Mouse (Mus musculus): ENCODE data around the gene Slc25a28.

The Slc25a28 gene

DNA sequence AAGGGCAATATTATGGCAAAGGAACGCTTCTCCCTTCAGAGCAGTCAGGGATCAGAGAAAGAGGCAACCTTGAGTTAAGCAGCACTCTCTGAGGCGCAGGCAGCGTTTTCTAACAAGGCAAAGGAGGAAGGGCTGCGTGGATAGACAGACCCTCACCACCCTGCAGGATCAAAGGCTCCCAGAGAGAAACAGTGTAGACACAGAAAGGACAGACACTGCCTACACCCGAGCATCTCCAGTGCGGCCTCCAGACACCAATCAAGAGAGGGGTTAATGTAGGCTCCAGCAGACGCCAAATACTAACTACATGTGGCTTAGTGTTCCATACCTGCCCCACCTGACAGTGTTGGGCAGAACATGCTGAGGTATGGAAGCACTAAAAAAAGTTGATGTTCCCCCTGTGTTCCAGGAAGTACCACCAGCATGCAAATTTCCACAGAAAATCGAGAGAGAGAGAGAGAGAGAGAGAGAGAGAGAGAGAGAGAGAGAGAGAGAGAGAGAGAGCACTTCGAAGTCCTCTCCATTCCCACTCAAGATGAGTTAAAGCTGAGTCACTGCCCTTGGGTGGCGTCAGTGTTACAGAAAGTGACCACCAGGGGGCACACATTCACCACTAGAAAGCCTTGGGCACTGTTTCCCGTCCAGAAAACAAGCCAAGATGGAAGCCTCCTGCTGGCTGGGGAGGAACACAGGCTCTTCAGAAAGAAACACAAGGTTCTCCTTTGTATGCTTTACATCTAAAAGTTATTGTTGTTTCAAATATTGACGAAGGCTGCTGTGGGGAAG is 44.0 kb downstream of the Slc25a28 start:
- DNase-seq: peak; percentile 64

DNA sequence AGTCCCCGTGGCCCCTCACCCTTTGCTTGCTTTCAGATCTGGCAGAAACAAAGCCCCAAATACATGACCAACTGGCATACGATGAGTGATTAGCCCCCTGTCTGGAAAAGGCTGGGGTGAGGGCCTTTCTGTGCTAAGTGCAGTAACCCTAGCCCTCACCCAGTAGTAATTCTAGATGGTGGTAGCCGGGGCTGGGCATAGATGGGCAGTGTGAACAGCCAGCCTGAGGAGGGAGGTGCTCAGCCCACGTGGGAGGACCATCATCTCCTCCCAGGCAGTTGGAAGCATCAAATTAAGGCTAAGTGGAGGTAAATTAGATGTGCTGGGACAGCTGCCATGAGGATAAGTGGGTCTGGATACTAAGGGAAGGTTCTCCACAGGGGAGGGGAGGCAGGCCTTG is 45.6 kb downstream of the Slc25a28 start:
- no peak for DNase-seq

DNA sequence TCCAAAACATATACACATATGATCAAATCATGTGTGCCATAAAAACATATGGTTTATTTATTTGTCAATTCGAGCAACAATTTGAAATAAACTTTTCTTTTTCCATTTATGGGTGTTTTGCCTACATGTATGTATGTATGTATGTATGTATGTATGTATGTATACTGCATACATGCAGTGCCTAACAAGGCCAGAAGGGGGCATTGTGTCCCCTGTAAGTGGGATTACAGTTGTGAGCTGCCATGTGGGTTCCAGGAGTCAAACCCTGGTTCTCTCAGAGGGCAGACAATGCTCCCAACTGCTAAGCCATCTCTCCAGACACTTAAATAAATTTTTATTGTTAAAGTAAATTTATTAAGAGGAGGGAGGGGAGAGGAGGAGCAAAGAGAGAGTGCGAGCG is 47.3 kb downstream of the Slc25a28 start:
- DNase-seq: no peak

DNA sequence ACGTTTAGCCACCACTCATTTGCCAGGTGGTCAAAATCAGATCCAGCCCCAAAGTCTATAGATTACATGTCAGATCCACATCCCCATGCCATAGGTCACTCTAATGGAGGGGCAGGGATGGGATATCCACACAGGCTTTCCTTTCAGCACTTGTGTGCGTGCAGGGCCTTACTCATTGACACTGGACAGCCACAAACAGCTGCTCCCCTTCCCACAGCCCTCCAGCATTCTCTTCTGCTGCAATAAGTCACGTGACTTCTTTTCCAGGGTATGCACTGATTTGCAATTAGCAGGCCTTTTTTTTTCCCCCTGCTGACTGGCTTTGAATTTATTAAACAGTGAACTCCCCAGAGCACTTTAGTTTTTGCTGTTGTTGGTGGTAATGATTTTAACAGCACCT is 48.5 kb downstream of the Slc25a28 start:
- DNase-seq: no peak

DNA sequence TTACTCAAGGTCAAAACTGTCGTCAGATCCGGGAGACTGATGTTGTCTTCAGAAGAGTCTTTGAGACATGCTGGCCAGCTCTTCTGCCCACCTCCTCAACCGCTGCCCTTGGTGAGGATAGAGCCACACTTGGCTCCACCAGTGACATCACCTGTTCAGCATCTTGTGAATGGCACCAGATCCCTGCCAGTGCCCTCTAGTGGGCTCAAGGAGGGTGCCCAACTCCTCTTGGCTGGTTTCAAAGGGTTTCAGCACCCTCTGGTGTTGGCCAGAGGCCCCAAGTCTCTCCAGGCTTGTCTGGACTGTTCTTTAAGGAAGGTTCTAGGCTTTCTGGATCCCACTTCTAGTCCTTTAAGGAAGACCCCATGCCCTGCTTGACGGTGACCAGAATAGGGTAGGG is 50.8 kb downstream of the Slc25a28 start:
- DNase-seq: peak; percentile 73

DNA sequence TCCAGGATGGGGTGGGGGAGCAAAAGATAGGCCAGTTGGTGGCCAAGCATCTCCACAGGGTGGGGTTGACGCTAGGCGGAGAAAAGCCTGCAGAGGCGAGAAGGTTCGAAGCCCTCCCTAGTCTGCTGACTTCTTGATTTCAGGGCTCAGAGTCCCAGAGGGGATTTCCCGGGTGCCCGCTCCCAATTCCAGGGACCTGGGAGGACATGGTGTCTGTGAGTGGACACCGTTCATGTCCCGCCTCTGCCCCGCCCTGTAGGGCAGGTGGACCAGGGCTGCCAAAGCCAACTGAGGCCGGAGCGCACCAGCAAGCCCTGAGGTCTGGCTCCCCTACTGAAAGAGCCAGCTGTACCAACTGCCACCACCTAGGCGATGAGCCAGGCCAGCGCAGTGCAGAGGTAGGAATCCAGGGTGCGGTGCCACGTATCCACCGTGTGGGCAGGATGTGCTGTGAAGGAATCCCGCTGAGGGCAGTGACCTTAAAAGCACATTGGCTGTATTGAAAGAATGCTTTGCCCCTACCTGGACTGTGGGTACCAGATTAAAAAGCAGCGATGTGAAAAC is 54.7 kb downstream of the Slc25a28 start:
- DNase-seq: no peak

DNA sequence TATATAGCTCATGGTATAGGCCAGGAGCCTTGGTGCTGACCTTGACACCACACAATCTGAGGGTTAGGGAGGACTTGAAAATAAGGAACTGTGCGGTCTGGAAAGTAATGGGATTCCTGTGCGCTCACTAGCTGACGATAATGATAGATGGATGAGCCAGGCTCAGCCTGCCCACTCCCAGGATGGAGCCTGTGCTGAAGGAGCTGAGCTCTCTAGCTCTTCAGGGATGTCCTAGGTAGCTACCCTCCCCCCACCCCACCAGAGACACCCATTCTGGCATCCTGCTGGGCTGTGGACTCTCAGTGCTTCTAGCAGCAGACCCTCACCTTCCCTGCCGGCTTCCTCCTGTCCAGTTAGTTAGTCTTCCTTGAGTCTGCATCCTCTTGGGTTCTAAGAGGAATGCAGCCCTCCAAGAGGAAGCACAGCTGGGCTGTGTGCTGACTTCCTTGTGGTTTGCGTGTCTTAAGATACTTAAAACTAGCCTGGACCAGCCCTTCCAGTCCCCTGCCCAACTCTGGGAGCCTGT is 56.1 kb downstream of the Slc25a28 start:
- no peak for DNase-seq

DNA sequence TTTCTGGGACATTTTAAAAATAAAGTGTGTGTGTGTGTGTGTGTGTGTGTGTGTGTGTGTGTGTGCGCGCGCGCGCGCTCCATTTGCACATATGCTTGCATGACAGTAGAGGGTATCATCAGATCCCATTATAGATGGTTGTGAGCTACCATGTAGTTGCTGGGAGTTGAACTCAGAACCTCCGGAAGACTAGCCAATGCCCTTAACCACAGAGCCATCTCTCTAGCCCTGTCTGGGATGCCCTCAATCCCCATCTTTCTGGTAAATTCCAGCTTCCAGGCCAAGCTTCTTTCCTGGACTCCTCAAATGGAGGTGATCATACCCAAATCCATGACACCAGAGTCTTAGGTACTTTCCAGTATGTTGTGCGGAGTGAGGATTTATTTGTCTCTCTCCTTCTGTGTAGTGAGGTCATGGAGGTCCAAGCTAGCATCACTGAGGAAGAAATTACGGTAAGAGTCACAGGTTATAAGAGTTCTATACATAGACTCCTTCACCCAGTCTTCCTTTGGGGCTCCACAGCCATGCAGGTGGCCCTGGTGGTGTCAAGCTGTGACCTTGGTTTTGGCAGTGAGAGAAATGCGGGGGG is 56.8 kb downstream of the Slc25a28 start:
- DNase-seq: no peak

DNA sequence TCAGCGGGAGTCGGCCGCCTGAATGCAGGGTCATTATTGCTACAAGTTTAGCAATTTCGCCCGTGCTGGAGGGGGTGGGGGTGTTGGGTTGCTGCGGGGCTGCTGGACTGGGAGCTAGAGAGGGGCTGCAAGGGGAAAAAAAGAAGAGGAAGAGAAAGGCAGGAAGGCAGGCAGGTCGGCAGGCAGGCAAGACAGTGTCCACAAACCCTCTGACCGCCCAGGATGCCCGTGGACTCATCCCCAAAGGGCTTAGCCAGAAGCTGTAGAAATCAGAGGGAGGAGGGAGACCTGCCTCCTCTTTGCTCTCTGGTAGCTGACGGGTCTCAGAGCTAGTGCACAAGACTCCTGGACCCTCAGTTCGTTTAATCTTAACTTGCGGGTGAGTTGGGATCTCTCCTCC is 57.8 kb downstream of the Slc25a28 start:
- DNase-seq: no peak

DNA sequence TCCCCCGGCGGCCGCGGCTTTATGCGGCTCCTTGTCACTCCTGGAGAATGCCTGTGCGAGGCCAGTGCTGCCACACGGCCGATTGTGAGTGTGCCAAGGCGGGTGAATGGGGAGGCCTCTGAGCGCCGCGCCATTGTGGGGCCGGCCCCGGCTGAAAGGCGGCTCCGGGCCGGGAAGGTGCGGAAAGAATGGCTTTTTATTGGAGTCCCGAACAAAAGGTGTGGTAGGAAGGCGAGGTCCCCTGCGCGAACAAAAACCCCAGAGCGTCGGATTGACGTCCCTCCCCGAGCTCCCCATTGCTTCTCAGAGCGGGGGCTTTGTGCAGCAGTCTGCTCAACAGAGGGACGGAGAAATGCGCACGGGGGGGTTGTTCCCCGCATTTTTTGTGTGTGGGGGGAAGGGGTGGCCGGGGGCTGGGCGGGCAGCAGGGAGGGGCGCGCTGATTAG is 58.2 kb downstream of the Slc25a28 start:
- no peak for DNase-seq

DNA sequence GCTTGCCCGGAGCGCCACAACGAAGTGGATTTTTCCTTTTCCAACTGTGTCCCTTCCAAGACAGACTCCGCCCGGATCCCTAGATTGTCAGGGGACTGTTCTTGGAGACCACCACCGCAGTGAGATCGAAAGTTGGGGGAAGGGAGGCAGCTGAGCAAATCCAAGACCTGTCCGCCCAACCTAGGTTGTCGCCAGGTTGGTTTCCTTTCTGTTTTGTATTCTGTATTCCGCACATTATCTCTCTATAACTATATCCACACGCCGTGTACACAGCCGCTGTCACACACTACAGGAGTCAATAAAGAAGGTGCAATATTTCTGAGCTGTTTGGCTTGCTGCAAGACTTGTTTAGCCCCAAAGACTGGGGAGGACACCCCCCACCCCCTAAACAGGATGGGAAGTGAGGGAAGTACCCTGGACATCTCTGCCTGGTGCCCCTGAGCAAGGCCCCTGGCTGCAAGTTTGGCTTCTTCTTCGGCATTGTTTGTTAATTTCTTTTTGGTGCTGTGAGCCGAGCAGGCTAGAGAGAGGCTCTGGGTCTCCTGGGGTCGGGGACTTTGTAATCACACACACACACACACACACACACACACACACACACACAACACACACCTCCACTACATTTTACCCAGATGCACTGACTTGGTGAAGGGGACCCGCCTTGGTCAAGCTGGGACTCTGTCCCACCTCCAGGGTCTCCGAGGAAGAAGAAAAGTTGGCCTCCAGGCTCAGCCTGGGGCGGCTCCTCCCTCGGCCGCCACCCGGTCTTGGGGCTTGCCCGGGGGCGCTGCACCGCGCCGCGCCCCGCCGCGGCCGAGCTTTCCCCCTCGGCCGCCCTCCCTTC is 58.9 kb downstream of the Slc25a28 start:
- no peak for DNase-seq

DNA sequence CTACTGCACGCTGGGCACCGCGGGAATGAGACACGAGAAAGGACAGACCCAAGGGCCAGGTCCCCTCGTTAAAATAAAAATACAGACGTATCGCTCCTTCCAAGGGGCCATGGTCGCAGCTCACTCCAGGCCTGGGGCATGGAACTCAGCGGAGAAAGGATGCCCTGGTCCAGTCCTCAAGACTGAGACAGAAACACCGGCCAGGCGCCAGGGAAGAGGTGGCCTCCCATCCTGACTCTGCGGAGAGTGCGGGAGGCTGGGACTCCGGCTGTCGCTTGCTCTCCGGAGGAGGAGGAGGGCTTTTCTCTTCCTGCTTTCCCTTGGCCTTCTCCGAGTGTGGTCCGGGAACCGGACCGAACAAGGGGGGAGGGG is 59.6 kb downstream of the Slc25a28 start:
- DNase-seq: no peak

DNA sequence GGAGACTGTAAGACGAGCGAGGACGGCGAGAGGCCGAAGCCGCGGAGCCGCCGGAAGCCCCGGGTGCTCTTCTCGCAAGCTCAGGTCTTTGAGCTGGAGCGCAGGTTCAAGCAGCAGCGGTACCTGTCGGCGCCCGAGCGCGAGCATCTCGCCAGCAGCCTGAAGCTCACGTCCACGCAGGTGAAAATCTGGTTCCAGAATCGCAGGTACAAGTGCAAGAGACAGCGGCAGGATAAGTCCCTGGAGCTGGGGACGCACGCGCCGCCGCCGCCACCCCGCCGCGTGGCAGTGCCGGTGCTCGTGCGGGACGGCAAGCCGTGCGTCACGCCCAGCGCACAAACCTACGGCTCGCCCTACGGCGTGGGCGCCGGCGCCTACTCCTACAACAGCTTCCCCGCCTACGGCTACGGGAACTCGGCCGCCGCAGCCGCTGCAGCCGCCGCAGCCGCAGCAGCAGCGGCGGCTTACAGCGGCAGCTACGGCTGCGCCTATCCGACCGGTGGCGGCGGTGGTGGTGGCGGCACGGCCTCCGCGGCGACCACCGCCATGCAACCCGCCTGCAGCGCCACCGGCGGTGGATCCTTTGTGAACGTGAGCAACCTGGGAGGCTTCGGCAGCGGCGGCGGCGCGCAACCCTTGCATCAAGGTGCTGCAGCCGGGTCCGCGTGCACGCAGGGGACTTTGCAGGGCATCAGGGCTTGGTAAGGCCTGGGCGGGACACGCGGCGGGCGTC is 60.2 kb downstream of the Slc25a28 start:
- no peak for DNase-seq

All from kidney, adult 11 months (tissue).